Mouse (Mus musculus): ENCODE measurements around the gene Olfr291. TPM values are rescaled to one million over a fixed set of nuclear protein-coding genes. Genes with fewer than 3 reads are reported as not detected.

Olfr291 gene
- total RNA-seq (2014; fragmentation: Nextera tagmentation) (not detected in 2 replicates), total RNA-seq (2017) (not detected in 2 replicates)

- no peak for ATAC-seq (replicated peaks; ENCODE audit: poor library complexity, severe bottlenecking)
Observed at GRCm38 (mm10) chr7:84853253-84853652, at the start of gene Olfr291. TSS of gene Olfr291 (plus strand) at chr7:84853553.

- no peak for ATAC-seq (replicated peaks; ENCODE audit: poor library complexity, severe bottlenecking)
Observed at GRCm38 (mm10) chr7:84805224-84805623, 48.1 kb upstream of the Olfr291 start.

GRCm38 (mm10) chr7:84806159-84806558 is 47.2 kb upstream of the Olfr291 start:
- no peak for ATAC-seq (replicated peaks; ENCODE audit: poor library complexity, severe bottlenecking)

GRCm38 (mm10) chr7:84884530-84884929 is 31.2 kb downstream of the Olfr291 start:
- no peak for ATAC-seq (replicated peaks; ENCODE audit: poor library complexity, severe bottlenecking)

Other genes with a start within 250 kb of the Olfr291 start
- not detected in 2 replicates for gene Fah, start 246.8 kb upstream of the Olfr291 start, total RNA-seq (2014; fragmentation: Nextera tagmentation)
- gene Fah, start 246.8 kb upstream of the Olfr291 start, total RNA-seq (2017), result 1.2 TPM in 1 of 2 replicates, not detected in the other
- gene Zfand6, start 163.6 kb upstream of the Olfr291 start, total RNA-seq (2014; fragmentation: Nextera tagmentation), result 54.8 and 68.8 TPM in 2 replicates
- gene Zfand6, start 163.6 kb upstream of the Olfr291 start, total RNA-seq (2017), result 50.8 and 70.7 TPM in 2 replicates
- gene Vmn2r65, start 110.6 kb downstream of the Olfr291 start, total RNA-seq (2014; fragmentation: Nextera tagmentation), result not detected in 2 replicates
- not detected in 2 replicates for gene Vmn2r65, start 110.6 kb downstream of the Olfr291 start, total RNA-seq (2017)
- gene Vmn2r66, start 158.7 kb downstream of the Olfr291 start, total RNA-seq (2014; fragmentation: Nextera tagmentation), result not detected in 2 replicates
- gene Vmn2r66, start 158.7 kb downstream of the Olfr291 start, total RNA-seq (2017), result not detected in 2 replicates